Mouse (Mus musculus) kidney, postnatal 25 days (tissue): Measurements from ENCODE around the gene Adtrp.

Experiments
- DNase-seq, 2 experiments: peaks; one replicate each; pipeline ENCODE4 v3.0.0; 2021; ENCODE audit warnings: mixed read lengths in 2 of 2

Adtrp gene

GRCm38 (mm10) chr13:41773812-41774376 is 73.6 kb downstream of the Adtrp start:
- no peak for DNase-seq

- peak in 1 of 2 experiments; percentile 4 for DNase-seq
These were observed 76.4 kb downstream of the Adtrp start for GRCm38 (mm10) chr13:41771061-41771460.

- DNase-seq: no peak
These were observed 79.5 kb downstream of the Adtrp start for GRCm38 (mm10) chr13:41767941-41768340.

- DNase-seq: no peak
These were observed 85.5 kb downstream of the Adtrp start for GRCm38 (mm10) chr13:41761986-41762385.

- DNase-seq: no peak
These were observed 87.0 kb downstream of the Adtrp start for GRCm38 (mm10) chr13:41760484-41760883.

- no peak for DNase-seq
These were observed 88.7 kb downstream of the Adtrp start for GRCm38 (mm10) chr13:41758550-41759465.

- no peak for DNase-seq
These were observed 94.4 kb downstream of the Adtrp start for GRCm38 (mm10) chr13:41753114-41753513.

- DNase-seq: no peak
These were observed 97.0 kb downstream of the Adtrp start for GRCm38 (mm10) chr13:41750481-41750880.

- DNase-seq: no peak
These were observed 98.6 kb downstream of the Adtrp start for GRCm38 (mm10) chr13:41748866-41749265.

GRCm38 (mm10) chr13:41747691-41748090 is 99.8 kb downstream of the Adtrp start:
- DNase-seq: no peak

- DNase-seq: peak in 1 of 2 experiments; percentile 34
These were observed 100.4 kb downstream of the Adtrp start for GRCm38 (mm10) chr13:41746971-41747615.

GRCm38 (mm10) chr13:41740456-41741085 is 106.9 kb downstream of the Adtrp start:
- peak in 1 of 2 experiments; percentile 37 for DNase-seq

GRCm38 (mm10) chr13:41737628-41738309 is 109.7 kb downstream of the Adtrp start:
- no peak for DNase-seq

- DNase-seq: no peak
These were observed 117.8 kb downstream of the Adtrp start for GRCm38 (mm10) chr13:41729660-41730059.

- no peak for DNase-seq
These were observed 119.7 kb downstream of the Adtrp start for GRCm38 (mm10) chr13:41727803-41728202.

- no peak for DNase-seq
These were observed 128.2 kb downstream of the Adtrp start for GRCm38 (mm10) chr13:41719331-41719730.

- DNase-seq: no peak
These were observed 129.4 kb downstream of the Adtrp start for GRCm38 (mm10) chr13:41718051-41718450.
